Mouse (Mus musculus): ENCODE measurements around the gene Cdc42ep2. TPM values are rescaled to one million over a fixed set of nuclear protein-coding genes. Genes with fewer than 3 reads are reported as not detected.
A peak's percentile ranks its signal among the peaks of the same experiment; 100 is the strongest.

Cdc42ep2 gene
- total and polyA plus RNA-seq, 3 experiments: 1.1 to 1.7 TPM; not detected in 1

DNA sequence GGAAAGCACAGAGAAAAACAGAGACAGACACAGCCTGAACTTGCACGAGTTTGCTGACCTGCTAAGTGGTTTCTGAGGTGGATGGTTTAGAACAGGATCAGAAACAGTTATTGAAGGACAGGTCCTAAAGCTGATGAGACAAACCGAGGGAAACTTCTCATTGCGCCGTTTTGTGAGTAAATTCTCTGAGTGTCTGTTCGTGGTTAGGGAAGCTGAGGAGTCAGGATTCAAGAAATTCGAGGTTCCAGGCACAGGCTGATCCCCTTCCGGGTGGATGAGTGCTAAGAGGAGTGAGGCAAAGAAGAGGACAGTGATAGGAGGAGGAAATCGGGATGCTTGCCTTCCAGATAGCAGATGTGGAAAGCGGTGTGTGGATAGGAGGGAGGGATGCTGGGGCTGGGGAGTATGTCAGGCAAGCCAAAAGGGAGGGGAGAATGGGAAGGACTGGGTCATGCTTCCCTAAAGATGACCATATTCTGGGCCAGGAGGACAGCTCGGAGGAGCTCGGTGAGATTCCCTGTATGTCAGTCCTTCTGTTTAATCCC, 767 bp upstream of the Cdc42ep2 start:
- Histone ChIP-seq H3K27me3 (ENCODE audit: control insufficient read depth in 1 of 2, insufficient read depth in 2 of 2, low read length in 2 of 2) (no peaks in the 10 kb centered on the region), H3K36me3 (ENCODE audit: control insufficient read depth in 1 of 2, insufficient read depth in 2 of 2, low read length in 2 of 2) (peaks cover 0 to 12% of the 10 kb centered on the region in 2 experiments; a peak in 2 of 4 replicates), H3K9ac (ENCODE audit: control insufficient read depth, low read depth, low read length, poor library complexity, severe bottlenecking) (no peak overlapping the region; the same call in 1 of the 2 replicates)

DNA sequence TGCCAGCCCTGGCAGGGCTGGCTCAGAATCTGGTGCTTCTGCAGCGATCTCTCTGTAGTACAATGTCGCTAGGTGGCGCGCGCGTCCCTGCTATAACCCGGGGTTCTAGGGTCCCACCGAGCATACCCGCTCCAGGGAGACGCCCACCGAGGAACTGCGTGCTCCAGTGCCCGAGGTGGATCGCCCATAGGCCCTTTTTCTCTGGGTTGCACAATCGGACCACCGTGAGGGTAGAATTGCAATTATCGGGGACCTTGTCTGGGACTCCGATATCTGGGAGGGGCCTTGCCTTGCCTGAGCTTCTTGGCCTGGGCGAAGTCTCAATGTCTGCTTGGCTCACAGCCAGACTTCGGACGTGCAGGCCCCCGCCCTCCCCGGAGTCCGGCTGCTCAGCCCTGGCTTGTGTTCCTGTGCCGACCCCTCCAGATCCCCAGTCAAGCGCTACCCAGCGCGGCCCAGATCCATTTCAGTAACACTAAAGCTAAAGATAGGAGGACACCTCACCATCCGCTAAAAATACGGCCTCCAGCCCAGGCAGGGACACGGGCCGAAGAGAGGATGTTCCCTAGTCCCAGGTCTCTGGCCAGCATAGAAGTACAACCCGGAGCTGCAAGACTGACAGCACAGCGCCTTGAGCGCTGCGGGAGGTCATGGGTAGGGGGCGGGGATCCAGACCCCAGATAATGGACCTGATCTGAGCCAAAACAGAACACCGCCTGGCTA, 465 bp downstream of the Cdc42ep2 start:
- Histone ChIP-seq H3K4me1 (ENCODE audit: control insufficient read depth in 1 of 2, insufficient read depth in 2 of 2, low read length in 2 of 2) (peaks cover 12 to 16% of the 10 kb centered on the region in 2 experiments), H3K4me3 (ENCODE audit: control insufficient read depth in 1 of 2, insufficient read depth in 1 of 2, low read depth in 2 of 2, low read length in 2 of 2) (peak overlapping the region; percentile 57 to 68), H3K27me3 (ENCODE audit: control insufficient read depth in 1 of 2, insufficient read depth in 2 of 2, low read length in 2 of 2) (no peaks in the 10 kb centered on the region), H3K27ac (ENCODE audit: control insufficient read depth, low read depth, low read length) (peak overlapping the region; percentile 6; the same call in 1 of the 2 replicates), H3K79me2 (ENCODE audit: control insufficient read depth, insufficient read depth, low read length, poor library complexity) (no peaks in the 10 kb centered on the region), H3K9ac (ENCODE audit: control insufficient read depth, low read depth, low read length, poor library complexity, severe bottlenecking) (peak overlapping the region; percentile 52), H3K36me3 (ENCODE audit: control insufficient read depth in 1 of 2, insufficient read depth in 2 of 2, low read length in 2 of 2) (peaks cover 0 to 12% of the 10 kb centered on the region in 2 experiments; a peak in 2 of 4 replicates), H3K9me3 (replicated peaks; ENCODE audit: insufficient read depth, low read length) (no peaks in the 10 kb centered on the region)
- peak; percentile 92 for DNase-seq (ENCODE audit: low read depth, low spot score)
- peak; percentile 43; the same call in 1 of the 2 replicates for TF ChIP-seq ZC3H11A (IDR thresholded peaks at IDR 0.05; ENCODE audit: low read depth, low read length)
- peak; percentile 75 for TF ChIP-seq SIN3A (IDR thresholded peaks at IDR 0.05; ENCODE audit: low read length)
- TF ChIP-seq USF2 (IDR thresholded peaks at IDR 0.05; ENCODE audit: borderline replicate concordance in 1 of 2, insufficient read depth in 1 of 2, low read depth in 1 of 2, low read length in 2 of 2): no peak
- no peak for TF ChIP-seq RCOR1 (IDR thresholded peaks at IDR 0.05; ENCODE audit: low read depth, low read length)
- TF ChIP-seq MYB (IDR thresholded peaks at IDR 0.05; ENCODE audit: low read depth, low read length): no peak
- no peak for TF ChIP-seq GATA1 (IDR thresholded peaks at IDR 0.05; ENCODE audit: low read depth, low read length)
- 0 out of 2 replicates have a peak, but pooled peaks have one; percentile 40 for TF ChIP-seq MAX (IDR thresholded peaks at IDR 0.05; ENCODE audit: low read length)
- TF ChIP-seq RAD21 (IDR thresholded peaks at IDR 0.05; ENCODE audit: low read depth, low read length): peak; percentile 73
- no peak for TF ChIP-seq NRF1 (IDR thresholded peaks at IDR 0.05; ENCODE audit: insufficient read depth, low read depth, low read length, poor library complexity, severe bottlenecking)
- 0 out of 2 replicates have a peak, but pooled peaks have one; percentile 63 for TF ChIP-seq CHD1 (IDR thresholded peaks at IDR 0.05; ENCODE audit: low read depth, low read length)
- TF ChIP-seq KAT2A (conservative IDR thresholded peaks at IDR 0.05; ENCODE audit: low read depth, low read length): no peak
- TF ChIP-seq POLR2AphosphoS2 (IDR thresholded peaks at IDR 0.05; ENCODE audit: low read length): no peak
- TF ChIP-seq POLR2AphosphoS5 (IDR thresholded peaks at IDR 0.05; ENCODE audit: borderline replicate concordance, low read depth, low read length): no peak
- no peak for TF ChIP-seq CHD2 (IDR thresholded peaks at IDR 0.05; ENCODE audit: low read length)
- no peak for TF ChIP-seq ZNF384 (IDR thresholded peaks at IDR 0.05; ENCODE audit: low read depth, low read length)
- no peak for TF ChIP-seq USF1 (IDR thresholded peaks at IDR 0.05; ENCODE audit: low read depth, low read length)
- TF ChIP-seq MAFK (IDR thresholded peaks at IDR 0.05; ENCODE audit: borderline replicate concordance, low read depth, low read length): no peak
- TF ChIP-seq MXI1 (IDR thresholded peaks at IDR 0.05; ENCODE audit: low read depth, low read length): peak; percentile 63
- TF ChIP-seq HCFC1 (IDR thresholded peaks at IDR 0.05; ENCODE audit: low read depth, low read length): no peak
- no peak for TF ChIP-seq ETS1 (IDR thresholded peaks at IDR 0.05; ENCODE audit: low read depth, low read length)
- TF ChIP-seq EP300 (IDR thresholded peaks at IDR 0.05; ENCODE audit: low read depth in 1 of 2, low read length in 2 of 2): 0 out of 4 replicates have a peak, but pooled peaks of 1 of the 2 experiments have one; percentile 24
- no peak for TF ChIP-seq TBP (IDR thresholded peaks at IDR 0.05; ENCODE audit: low read depth, low read length)
- TF ChIP-seq UBTF (IDR thresholded peaks at IDR 0.05; ENCODE audit: borderline replicate concordance, insufficient read depth, low read depth, low read length): 0 out of 2 replicates have a peak, but pooled peaks have one; percentile 11
- TF ChIP-seq ZKSCAN1 (IDR thresholded peaks at IDR 0.05; ENCODE audit: low read depth, low read length): no peak
- TF ChIP-seq NELFE (IDR thresholded peaks at IDR 0.05; ENCODE audit: low read depth, low read length): no peak
- TF ChIP-seq MAZ (IDR thresholded peaks at IDR 0.05; ENCODE audit: low read depth, low read length): 0 out of 2 replicates have a peak, but pooled peaks have one; percentile 50

More for the DNA sequence above, 767 bp upstream of the Cdc42ep2 start:
- no peaks in the 10 kb centered on the region for H3K9me3 ChIP-seq (replicated peaks; ENCODE audit: insufficient read depth, low read length)
- peak; percentile 21 for DNase-seq (ENCODE audit: low read depth, low spot score)
- H3K79me2 ChIP-seq (ENCODE audit: control insufficient read depth, insufficient read depth, low read length, poor library complexity): no peaks in the 10 kb centered on the region
- no peak overlapping the region for H3K27ac ChIP-seq (ENCODE audit: control insufficient read depth, low read depth, low read length)
- H3K4me3 ChIP-seq (ENCODE audit: control insufficient read depth in 1 of 2, insufficient read depth in 1 of 2, low read depth in 2 of 2, low read length in 2 of 2): peak overlapping the region; percentile 25 to 37
- H3K4me1 ChIP-seq (ENCODE audit: control insufficient read depth in 1 of 2, insufficient read depth in 2 of 2, low read length in 2 of 2): peaks cover 12 to 16% of the 10 kb centered on the region in 2 experiments
- TF ChIP-seq RAD21 (IDR thresholded peaks at IDR 0.05; ENCODE audit: low read depth, low read length) (no peak), SIN3A (IDR thresholded peaks at IDR 0.05; ENCODE audit: low read length) (no peak), TCF12 (IDR thresholded peaks at IDR 0.05; ENCODE audit: low read depth, low read length) (no peak), ZMIZ1 (IDR thresholded peaks at IDR 0.05; ENCODE audit: low read depth, low read length) (no peak), MAFK (IDR thresholded peaks at IDR 0.05; ENCODE audit: borderline replicate concordance, low read depth, low read length) (no peak), CTCF (IDR thresholded peaks at IDR 0.05 in 2 of 3, conservative IDR thresholded peaks at IDR 0.05 in 1 of 3; ENCODE audit: control insufficient read depth in 1 of 3, insufficient read depth in 1 of 3, low read depth in 2 of 3, low read length in 3 of 3, poor library complexity in 1 of 3, severe bottlenecking in 1 of 3) (no peak), MAX (IDR thresholded peaks at IDR 0.05; ENCODE audit: low read length) (no peak)
